In genomic region chr6:71678891-71679290, GRCm38 (mm10) we compare ENCODE assay signal across 12 mouse cellular contexts. TPM values are rescaled to one million over a fixed set of nuclear protein-coding genes. Genes with fewer than 3 reads are reported as not detected.
DNase-seq lines count a peak whose midpoint lies in the region; TF ChIP-seq lines count a peak whose summit lies in the region.
"Had no signal": no experiment of that assay in that cellular context is flagged by ENCODE, and none has a peak within 500 bp of the region (broad histone marks: within the 10 kb centered on the region; RNA-seq: fewer than 3 reads in every experiment).

No protein-coding gene starts in this region.

- 72% methylated on average over 7 of the region's 7 CpGs for WGBS in kidney, adult 2 months

- TF ChIP-seq CTCF in kidney, adult 2 months (conservative IDR thresholded peaks at IDR 0.05; ENCODE audit: insufficient read depth, insufficient read length, low read depth, low read length) = 0 out of 2 replicates have a peak, but pooled peaks have one; percentile 8
- TF ChIP-seq CTCF in testis, adult 2 months (IDR thresholded peaks at IDR 0.05; ENCODE audit: control insufficient read depth, insufficient read depth, insufficient replicate concordance, low read depth, low read length) = peak; percentile 4; the same call in 1 of the 2 replicates

- H3K27me3 ChIP-seq in kidney, adult 2 months (replicated peaks; ENCODE audit: control insufficient read depth, insufficient read depth, low read length) = no peaks in the 10 kb centered on the region
- H3K27me3 ChIP-seq in testis, adult 2 months (ENCODE audit: control insufficient read depth, insufficient read depth, low read length) = no peaks in the 10 kb centered on the region
- no peaks in the 10 kb centered on the region; the same call in 1 of the 2 replicates for H3K27me3 ChIP-seq in splenic B cell, adult 2 months (ENCODE audit: control insufficient read depth, insufficient read depth, low read length, poor library complexity, severe bottlenecking)

- no peak overlapping the region for H3K27ac ChIP-seq in kidney, adult 2 months (ENCODE audit: insufficient read depth, low read depth, low read length)
- H3K27ac ChIP-seq in testis, adult 2 months (ENCODE audit: control insufficient read depth, insufficient read depth, low read depth, low read length) = no peak overlapping the region
- H3K27ac ChIP-seq: embryonic facial prominence, embryonic 13.5 days; hindbrain, embryonic 14.5 days; limb, embryonic 10.5 days had no signal

- no peak for DNase-seq in kidney, adult 2 months
- DNase-seq in kidney, adult 18-20 months = no peak
- DNase-seq in testis, postnatal 10 days (ENCODE audit: low spot score) = no peak
- DNase-seq in adipocyte (ENCODE audit: low spot score) = peak; percentile 34
- peak; percentile 7 for DNase-seq in splenic B cell, adult 2 months (ENCODE audit: low read depth, low spot score)
- DNase-seq in spleen, postnatal 36 days (ENCODE audit: low spot score in 2 of 2) = no peak
- DNase-seq: thymus, adult 18-20 months had no signal

- TF ChIP-seq POLR2A in kidney, adult 2 months (IDR thresholded peaks at IDR 0.05; ENCODE audit: low read depth, low read length) = no peak
- no peak for TF ChIP-seq POLR2A in testis, adult 2 months (IDR thresholded peaks at IDR 0.05; ENCODE audit: control insufficient read depth, low read depth, low read length)

- no peaks in the 10 kb centered on the region for H3K36me3 ChIP-seq in kidney, adult 2 months (ENCODE audit: control insufficient read depth, insufficient read depth, low read length)
- H3K36me3 ChIP-seq in testis, adult 2 months (ENCODE audit: control insufficient read depth, insufficient read depth, low read length) = no peaks in the 10 kb centered on the region
- H3K36me3 ChIP-seq in splenic B cell, adult 2 months (ENCODE audit: control insufficient read depth, insufficient read depth, low read length, poor library complexity, severe bottlenecking) = no peaks in the 10 kb centered on the region
- H3K36me3 ChIP-seq: embryonic facial prominence, embryonic 13.5 days; limb, embryonic 10.5 days had no signal

- no peak overlapping the region for H3K4me3 ChIP-seq in kidney, adult 2 months (ENCODE audit: insufficient read depth, low read depth, low read length)
- H3K4me3 ChIP-seq in testis, adult 2 months (ENCODE audit: control insufficient read depth, low read depth, low read length) = no peak overlapping the region
- H3K4me3 ChIP-seq: embryonic facial prominence, embryonic 13.5 days; limb, embryonic 10.5 days; megakaryocyte, embryonic 14.5 days had no signal

- H3K4me1 ChIP-seq in kidney, adult 2 months (ENCODE audit: control insufficient read depth, insufficient read depth, low read length) = no peaks in the 10 kb centered on the region
- peaks cover 2% of the 10 kb centered on the region; the same call in 1 of the 2 replicates for H3K4me1 ChIP-seq in testis, adult 2 months (ENCODE audit: control insufficient read depth, insufficient read depth, low read length)
- H3K4me1 ChIP-seq: embryonic facial prominence, embryonic 13.5 days; limb, embryonic 10.5 days; megakaryocyte, embryonic 14.5 days had no signal

RNA-seq across cellular contexts. Expression of gene Reep1, which starts 28.5 kb away (rescaled TPM):
- polyA plus RNA-seq in kidney, adult 2 months (2012; rRNA removed) = 0.61 and 1.5 TPM in 2 replicates
- polyA plus RNA-seq in testis, adult 2 months (2012; rRNA removed) = 21.1 and 34.3 TPM in 2 replicates

RNA-seq across cellular contexts. Expression of gene Kdm3a, which starts 46.1 kb away (rescaled TPM):
- polyA plus RNA-seq in kidney, adult 2 months (2012; rRNA removed) = 9.5 and 10.9 TPM in 2 replicates
- polyA plus RNA-seq in testis, adult 2 months (2012; rRNA removed) = 42.3 and 50.9 TPM in 2 replicates

Comparison
In these comparisons a context has a peak if more than half of its experiments do, and no peak if none do; other contexts are left out.
1. DNase-seq: peak in adipocyte (single experiment) and splenic B cell, adult 2 months (single experiment); none in kidney, adult 2 months (single experiment), kidney, adult 18-20 months (single experiment), testis, postnatal 10 days (single experiment) and spleen, postnatal 36 days (0 of 2).